Mouse (Mus musculus): ENCODE measurements at regions not wholly inside any gene's neighbourhood (a gene's known extent, or its start where the extent isn't known, plus 50 kb on each side); places are given as distances from the start of the nearest gene placed in this dataset.

- DNase-seq, result no peak
These were observed 222.5 kb upstream of the Msx2 start for GRCm38 (mm10) chr13:53695385-53695784.

GRCm38 (mm10) chr13:53688934-53689333 is 216.1 kb upstream of the Msx2 start:
- no peak for DNase-seq

GRCm38 (mm10) chr13:53688489-53688888 is 215.6 kb upstream of the Msx2 start:
- DNase-seq, result peak; percentile 78

- no peak for DNase-seq
These were observed 211.6 kb upstream of the Msx2 start for GRCm38 (mm10) chr13:53684498-53684897.

GRCm38 (mm10) chr13:53677187-53677586 is 204.3 kb upstream of the Msx2 start:
- no peak for DNase-seq

GRCm38 (mm10) chr13:53670361-53670760 is 197.5 kb upstream of the Msx2 start:
- no peak for DNase-seq

- DNase-seq, result no peak
These were observed 194.6 kb upstream of the Msx2 start for GRCm38 (mm10) chr13:53667518-53667917.

- no peak for DNase-seq
These were observed 192.7 kb upstream of the Msx2 start for GRCm38 (mm10) chr13:53665592-53665991.

- DNase-seq, result peak; percentile 5
These were observed 191.9 kb upstream of the Msx2 start for GRCm38 (mm10) chr13:53664631-53665230.

- DNase-seq, result no peak
These were observed 180.0 kb upstream of the Msx2 start for GRCm38 (mm10) chr13:53652826-53653225.

- no peak for DNase-seq
These were observed 175.5 kb upstream of the Msx2 start for GRCm38 (mm10) chr13:53648353-53648752.

- DNase-seq, result no peak
These were observed 169.7 kb upstream of the Msx2 start for GRCm38 (mm10) chr13:53642557-53642956.

- DNase-seq, result no peak
These were observed 166.7 kb upstream of the Msx2 start for GRCm38 (mm10) chr13:53639584-53639983.

GRCm38 (mm10) chr13:53639115-53639514 is 166.2 kb upstream of the Msx2 start:
- DNase-seq, result no peak

GRCm38 (mm10) chr13:53636011-53636410 is 163.1 kb upstream of the Msx2 start:
- no peak for DNase-seq

GRCm38 (mm10) chr13:53634637-53635203 is 161.8 kb upstream of the Msx2 start:
- no peak for DNase-seq

- no peak for DNase-seq
These were observed 125.2 kb upstream of the Msx2 start for GRCm38 (mm10) chr13:53598050-53598449.

GRCm38 (mm10) chr13:53596871-53597800 is 124.3 kb upstream of the Msx2 start:
- DNase-seq, result no peak

- DNase-seq, result no peak
These were observed 119.9 kb upstream of the Msx2 start for GRCm38 (mm10) chr13:53592755-53593154.

- no peak for DNase-seq
These were observed 113.9 kb upstream of the Msx2 start for GRCm38 (mm10) chr13:53586771-53587170.

GRCm38 (mm10) chr13:53584504-53585130 is 111.7 kb upstream of the Msx2 start:
- DNase-seq, result peak; percentile 7

- no peak for DNase-seq
These were observed 81.2 kb upstream of the Msx2 start for GRCm38 (mm10) chr13:53553876-53554577.

Data from right cerebral cortex, adult 18-20 months (tissue).